Mouse (Mus musculus): ENCODE data around the gene Hnrnpul2.

Hnrnpul2 gene

GRCm38 (mm10) chr19:8819596-8820423 is at the start of gene Hnrnpul2:
Gene Hnrnpul2 (plus strand): TSS chr19:8820010.
- DNase-seq, result peak; percentile 96

- DNase-seq, result peak; percentile 90
Measured at GRCm38 (mm10) chr19:8770567-8771270, 49.1 kb upstream of the Hnrnpul2 start, which contains the start of gene Tmem223. Gene Tmem223 (plus strand): TSS chr19:8770996.

- no peak for DNase-seq
Measured at GRCm38 (mm10) chr19:8772996-8773395, 46.8 kb upstream of the Hnrnpul2 start.

- DNase-seq, result no peak
Measured at GRCm38 (mm10) chr19:8773409-8773808, 46.4 kb upstream of the Hnrnpul2 start.

GRCm38 (mm10) chr19:8774086-8774835 is 45.5 kb upstream of the Hnrnpul2 start, which contains the start of gene Tmem179b:
Gene Tmem179b (minus strand): TSS chr19:8774467.
- DNase-seq, result peak; percentile 99

GRCm38 (mm10) chr19:8774951-8775421 is 44.8 kb upstream of the Hnrnpul2 start:
- no peak for DNase-seq

GRCm38 (mm10) chr19:8786008-8786781 is 33.6 kb upstream of the Hnrnpul2 start, which contains the start of gene Taf6l:
Gene Taf6l (minus strand): TSS chr19:8786417.
- DNase-seq, result peak; percentile 89

GRCm38 (mm10) chr19:8788521-8788920 is 31.3 kb upstream of the Hnrnpul2 start:
- DNase-seq, result no peak

GRCm38 (mm10) chr19:8789171-8789570 is 30.6 kb upstream of the Hnrnpul2 start:
- DNase-seq, result no peak

GRCm38 (mm10) chr19:8790171-8790570 is 29.6 kb upstream of the Hnrnpul2 start:
- no peak for DNase-seq

- DNase-seq, result peak; percentile 90
Measured at GRCm38 (mm10) chr19:8798264-8798946, 21.4 kb upstream of the Hnrnpul2 start, which contains the start of gene Polr2g. Gene Polr2g (minus strand): TSS chr19:8798577.

GRCm38 (mm10) chr19:8798947-8799315 is 20.9 kb upstream of the Hnrnpul2 start:
- no peak for DNase-seq

GRCm38 (mm10) chr19:8802130-8802821 is 17.5 kb upstream of the Hnrnpul2 start, which contains the start of gene Zbtb3:
Gene Zbtb3 (plus strand): TSS chr19:8802555.
- peak; percentile 88 for DNase-seq

- no peak for DNase-seq
Measured at GRCm38 (mm10) chr19:8803204-8803780, 16.5 kb upstream of the Hnrnpul2 start.

GRCm38 (mm10) chr19:8803879-8804660 is 15.7 kb upstream of the Hnrnpul2 start:
- no peak for DNase-seq

GRCm38 (mm10) chr19:8806810-8807209 is 13.0 kb upstream of the Hnrnpul2 start:
- no peak for DNase-seq

- DNase-seq, result no peak
Measured at GRCm38 (mm10) chr19:8815812-8816211, 4.0 kb upstream of the Hnrnpul2 start.

- DNase-seq, result no peak
Measured at GRCm38 (mm10) chr19:8817001-8817400, 2.8 kb upstream of the Hnrnpul2 start.

- DNase-seq, result peak; percentile 36
Measured at GRCm38 (mm10) chr19:8818301-8818798, 1.5 kb upstream of the Hnrnpul2 start.
